Mouse (Mus musculus) kidney, adult 18-20 months (tissue): ENCODE data around the gene Camta1.

Source experiments
- DNase-seq: peaks from one replicate; pipeline ENCODE4 v3.0.0; 2021

The Camta1 gene

GRCm38 (mm10) chr4:151860441-151861331 is 990 bp downstream of the Camta1 start:
- DNase-seq = peak; percentile 21

GRCm38 (mm10) chr4:151859275-151859674 is 2.4 kb downstream of the Camta1 start:
- DNase-seq = no peak

GRCm38 (mm10) chr4:151853949-151854348 is 7.7 kb downstream of the Camta1 start:
- DNase-seq = no peak

GRCm38 (mm10) chr4:151851179-151851578 is 10.5 kb downstream of the Camta1 start:
- peak; percentile 57 for DNase-seq

GRCm38 (mm10) chr4:151842591-151842990 is 19.1 kb downstream of the Camta1 start:
- DNase-seq = no peak

GRCm38 (mm10) chr4:151838518-151838917 is 23.2 kb downstream of the Camta1 start:
- DNase-seq = no peak

GRCm38 (mm10) chr4:151835860-151836259 is 25.8 kb downstream of the Camta1 start:
- no peak for DNase-seq

- DNase-seq = no peak
These were observed 27.1 kb downstream of the Camta1 start for GRCm38 (mm10) chr4:151834536-151834935.

- no peak for DNase-seq
These were observed 27.7 kb downstream of the Camta1 start for GRCm38 (mm10) chr4:151833940-151834449.

GRCm38 (mm10) chr4:151827840-151828239 is 33.8 kb downstream of the Camta1 start:
- DNase-seq = no peak

GRCm38 (mm10) chr4:151827356-151827755 is 34.3 kb downstream of the Camta1 start:
- no peak for DNase-seq

- no peak for DNase-seq
These were observed 37.7 kb downstream of the Camta1 start for GRCm38 (mm10) chr4:151823963-151824362.

GRCm38 (mm10) chr4:151822986-151823385 is 38.7 kb downstream of the Camta1 start:
- DNase-seq = peak; percentile 53

- DNase-seq = no peak
These were observed 43.5 kb downstream of the Camta1 start for GRCm38 (mm10) chr4:151817981-151818766.

GRCm38 (mm10) chr4:151813711-151814110 is 48.0 kb downstream of the Camta1 start:
- no peak for DNase-seq

- DNase-seq = no peak
These were observed 56.0 kb downstream of the Camta1 start for GRCm38 (mm10) chr4:151805685-151806084.

- DNase-seq = no peak
These were observed 56.6 kb downstream of the Camta1 start for GRCm38 (mm10) chr4:151805046-151805445.

- DNase-seq = no peak
These were observed 57.5 kb downstream of the Camta1 start for GRCm38 (mm10) chr4:151804208-151804607.

GRCm38 (mm10) chr4:151798630-151799029 is 63.0 kb downstream of the Camta1 start:
- no peak for DNase-seq

- DNase-seq = no peak
These were observed 68.0 kb downstream of the Camta1 start for GRCm38 (mm10) chr4:151793694-151794093.

- no peak for DNase-seq
These were observed 74.5 kb downstream of the Camta1 start for GRCm38 (mm10) chr4:151786946-151787705.

GRCm38 (mm10) chr4:151780511-151780910 is 81.2 kb downstream of the Camta1 start:
- DNase-seq = peak; percentile 18

GRCm38 (mm10) chr4:151779962-151780459 is 81.7 kb downstream of the Camta1 start:
- DNase-seq = no peak
